Mouse (Mus musculus) frontal cortex, postnatal 14 days (tissue): Measurements from ENCODE around the gene Gm7257.

Experiments
- DNase-seq, 2 experiments: peaks; one replicate each; pipeline ENCODE4 v3.0.0; 2022; ENCODE audit warnings: low spot score in 2 of 2

Gene Gm7257

GRCm38 (mm10) chr9:36431584-36431983 lies at the start of gene Gm7257:
Gene Gm7257 (plus strand): TSS chr9:36431884.
- no peak for DNase-seq

- DNase-seq, result no peak
Observed at GRCm38 (mm10) chr9:36402991-36403390, 28.7 kb upstream of the Gm7257 start.

GRCm38 (mm10) chr9:36435051-36435764 lies 3.5 kb downstream of the Gm7257 start:
- DNase-seq, result no peak

- no peak for DNase-seq
Observed at GRCm38 (mm10) chr9:36475338-36475737, 43.7 kb downstream of the Gm7257 start, which contains the start of gene Gm9513. Gene Gm9513 (plus strand): TSS chr9:36475638.
